Mouse (Mus musculus) forebrain, embryonic 16.5 days (tissue): ENCODE measurements around the gene Coro7. TPM values are rescaled to one million over a fixed set of nuclear protein-coding genes. Genes with fewer than 3 reads are reported as not detected.
A peak's percentile ranks its signal among the peaks of the same experiment; 100 is the strongest.
"Not testable (repeated sequence)": the region's sequence is repeated elsewhere in the genome, so short reads cannot be mapped to it uniquely, and the experiment has no call there.

Experiments used
- ATAC-seq: fragments of 200-750 bp; cut with Nextera tagmentation; 2 replicates; pipeline ENCODE4 v1.8.0; 2017; ENCODE audit warnings: mild to moderate bottlenecking, moderate library complexity
- H3K27ac ChIP-seq: fragments of 300-500 bp; sonication (generic); 2 replicates; pipeline ENCODE4 v1.5.1; 2014; ENCODE audit warnings: low read length, control low read depth
- H3K27me3 ChIP-seq: fragments of 300-500 bp; sonication (generic); replicated peaks from 2 replicates; pipeline ENCODE4 v1.6.1; 2014; ENCODE audit warnings: low read length; ENCODE audit not compliant: control insufficient read depth, insufficient read depth
- H3K36me3 ChIP-seq: fragments of 300-500 bp; sonication (generic); 2 replicates; pipeline ENCODE4 v1.6.1; 2014; ENCODE audit not compliant: control insufficient read depth, insufficient read depth
- H3K4me1 ChIP-seq: fragments of 300-500 bp; sonication (generic); replicated peaks from 2 replicates; pipeline ENCODE4 v1.6.1; 2014; ENCODE audit warnings: low read length; ENCODE audit not compliant: control insufficient read depth, insufficient read depth
- H3K4me2 ChIP-seq: fragments of 300-500 bp; sonication (generic); 2 replicates; pipeline ENCODE4 v1.6.1; 2014; ENCODE audit warnings: mild to moderate bottlenecking, low read length, control low read depth
- H3K4me3 ChIP-seq: fragments of 300-500 bp; sonication (generic); replicated peaks from 2 replicates; pipeline ENCODE4 v1.5.1; 2014; ENCODE audit warnings: mild to moderate bottlenecking, low read length, control low read depth
- H3K9ac ChIP-seq: fragments of 300-500 bp; sonication (generic); replicated peaks from 2 replicates; pipeline ENCODE4 v1.6.1; 2014; ENCODE audit warnings: low read depth, low read length, control low read depth
- H3K9me3 ChIP-seq: fragments of 300-500 bp; sonication (generic); 2 replicates; pipeline ENCODE4 v1.6.1; 2016; ENCODE audit warnings: low read length; ENCODE audit not compliant: control insufficient read depth
- WGBS: fragments of 180-500 bp; shearing (Covaris S2); extraction: QIAGEN DNeasy Blood & Tissue Kit; methylation state at CpG from one replicate; pipeline ENCODE4 v1.1.7; 2014; 5-methylcytosine and 5-hydroxymethylcytosine counted together
- polyA plus RNA-seq: library from polyadenylated mRNA; unstranded; fragments of >200 nt; fragmentation: Nextera tagmentation; extraction: Ambion mirVana; gene quantifications from 2 replicates; pipeline ENCODE4 v1.2.1, GENCODE M21; 2015

Coro7 gene
- polyA plus RNA-seq, 1 experiment from 2014 or later = 32.6 TPM

DNA sequence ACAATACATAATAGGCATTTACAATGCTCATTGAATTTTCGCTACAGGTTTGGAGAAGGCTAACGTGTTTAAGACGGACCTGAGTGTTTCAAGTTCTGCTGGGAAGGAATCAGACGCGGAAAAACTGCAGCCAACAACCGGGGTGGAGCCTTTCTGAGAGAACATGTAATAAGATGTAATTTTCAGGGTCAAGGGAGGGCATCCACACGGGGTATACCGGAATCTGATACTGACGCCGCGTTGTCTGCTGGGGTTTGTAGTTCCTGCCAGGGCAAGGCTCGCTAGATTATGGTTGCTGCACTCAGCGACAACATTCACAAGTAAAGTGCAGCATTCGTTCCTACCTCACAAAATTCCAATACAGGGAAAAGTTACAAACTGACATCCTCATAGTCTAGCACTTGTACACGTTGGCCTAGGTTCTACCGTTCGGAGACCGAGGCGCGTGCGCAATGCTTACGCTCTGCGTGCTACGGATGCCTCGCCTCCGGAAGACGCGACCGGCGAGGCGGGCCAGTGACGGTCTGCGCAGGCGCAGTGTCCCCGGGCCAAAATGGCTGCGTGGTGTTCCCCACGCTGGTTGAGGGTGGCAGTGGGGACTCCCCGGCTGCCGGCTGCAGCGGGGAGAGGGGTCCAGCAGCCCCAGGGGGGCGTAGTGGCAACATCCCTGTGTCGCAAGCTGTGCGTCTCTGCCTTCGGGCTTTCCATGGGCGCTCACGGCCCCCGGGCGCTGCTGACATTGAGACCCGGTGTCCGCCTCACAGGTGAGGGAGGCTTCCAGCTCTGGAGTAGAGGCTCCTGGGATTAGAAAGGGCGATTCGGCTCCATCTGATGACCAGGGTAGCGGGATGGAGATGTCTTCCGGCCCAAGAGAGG lies 4.2 kb upstream of the Coro7 start:
- Histone ChIP-seq H3K9me3 (no peaks in the 10 kb centered on the region), H3K4me2 (peak overlapping the region; percentile 95), H3K36me3 (0 out of 2 replicates have a peak, but pooled peaks cover 3% of the 10 kb centered on the region), H3K9ac (peak overlapping the region; percentile 96), H3K4me3 (peak overlapping the region; percentile 93), H3K27me3 (no peaks in the 10 kb centered on the region), H3K27ac (peak overlapping the region; percentile 81), H3K4me1 (peaks cover 20% of the 10 kb centered on the region)
- peak; percentile 90 for ATAC-seq
- WGBS = under 1% methylated on average over 54 of the region's 54 CpGs

DNA sequence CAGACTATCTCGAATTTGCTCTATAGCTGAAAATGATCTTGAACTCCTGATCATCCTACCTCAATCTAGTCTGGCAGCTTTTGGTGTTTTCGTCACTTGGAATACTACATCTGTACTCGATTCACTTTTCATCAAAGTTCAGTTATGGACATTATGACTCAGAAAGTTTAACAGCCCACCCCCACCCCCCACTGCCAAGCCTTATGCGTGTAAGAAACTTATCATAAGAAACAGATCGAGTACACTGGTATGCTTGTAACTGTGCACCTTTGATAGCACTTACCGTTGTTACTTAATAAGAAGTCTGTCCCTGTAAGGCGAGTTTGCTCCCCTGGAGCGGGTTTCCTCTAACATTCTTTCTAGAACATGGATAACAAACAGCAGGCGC lies 3.6 kb upstream of the Coro7 start:
- no peak for ATAC-seq
- Histone ChIP-seq H3K27me3 (no peaks in the 10 kb centered on the region), H3K27ac (peak overlapping the region; percentile 81), H3K36me3 (0 out of 2 replicates have a peak, but pooled peaks cover 3% of the 10 kb centered on the region), H3K9ac (peak overlapping the region; percentile 96), H3K9me3 (no peaks in the 10 kb centered on the region), H3K4me3 (peak overlapping the region; percentile 93), H3K4me2 (peak overlapping the region; percentile 95), H3K4me1 (peaks cover 24% of the 10 kb centered on the region)
- WGBS = 38% methylated on average over 9 of the region's 9 CpGs

DNA sequence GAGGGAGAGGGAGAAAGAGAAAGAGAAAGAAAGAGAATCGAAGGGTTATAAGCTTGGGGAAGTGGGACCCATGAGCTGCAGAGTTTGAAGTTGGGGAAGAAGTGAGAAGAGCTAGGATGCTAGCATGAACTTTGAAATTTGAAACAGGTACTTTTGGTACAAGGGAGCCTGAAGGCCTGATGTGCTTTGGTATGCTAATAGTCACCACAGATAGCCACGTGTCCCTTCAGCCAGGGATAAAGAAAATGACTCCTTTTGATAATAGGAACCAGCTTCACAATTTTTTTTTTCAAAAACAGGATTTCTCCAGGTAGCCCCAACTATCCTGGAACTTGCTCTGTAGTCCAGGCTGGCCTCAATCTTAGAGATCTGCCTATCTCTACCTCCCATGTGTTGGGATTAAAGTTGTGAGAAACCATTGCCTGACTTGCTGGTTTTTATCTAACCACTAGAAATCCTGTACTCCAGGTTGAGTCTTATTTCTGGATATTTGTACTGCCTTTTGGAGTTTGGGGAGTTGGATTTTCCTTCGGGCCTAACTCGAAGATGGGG lies 3.1 kb upstream of the Coro7 start:
- 0 out of 2 replicates have a peak, but pooled peaks cover 1% of the 10 kb centered on the region for H3K36me3 ChIP-seq
- H3K4me3 ChIP-seq = peak overlapping the region; percentile 93; the same call in 1 of the 2 replicates
- no peak for ATAC-seq
- H3K9me3 ChIP-seq = no peaks in the 10 kb centered on the region
- no peaks in the 10 kb centered on the region for H3K27me3 ChIP-seq
- 83% methylated on average over 4 of the region's 4 CpGs for WGBS
- H3K4me1 ChIP-seq = peaks cover 24% of the 10 kb centered on the region
- no peak overlapping the region for H3K9ac ChIP-seq
- no peak overlapping the region for H3K27ac ChIP-seq
- peak overlapping the region; percentile 95; the same call in 1 of the 2 replicates for H3K4me2 ChIP-seq

DNA sequence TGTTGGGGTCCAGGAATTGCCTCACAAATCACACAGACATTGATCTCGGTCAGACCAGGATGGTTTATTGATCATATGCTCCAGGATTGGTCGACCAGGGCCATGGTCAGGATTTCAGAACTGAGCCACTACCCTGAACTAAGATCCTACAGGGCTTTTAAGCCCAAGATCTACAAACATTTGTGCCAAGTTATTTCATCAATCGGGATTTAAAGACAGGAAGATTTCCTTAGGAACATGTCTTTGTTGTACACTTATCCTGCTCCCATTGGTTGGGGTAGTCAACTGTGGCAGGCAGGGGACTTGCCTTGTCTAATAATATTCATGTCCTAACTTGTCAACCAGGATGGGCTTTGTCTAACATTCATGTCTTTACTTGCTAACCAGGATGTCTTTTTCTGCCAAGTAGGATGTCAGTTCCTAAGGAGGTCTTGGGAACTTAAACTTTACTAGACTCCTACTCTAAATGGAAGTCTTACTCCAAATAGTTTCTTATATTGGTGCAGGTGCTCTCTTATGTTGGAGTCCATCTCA lies 1.4 kb upstream of the Coro7 start:
- peaks cover 24% of the 10 kb centered on the region for H3K4me1 ChIP-seq
- not testable (repeated sequence) for H3K9ac ChIP-seq, H3K36me3 ChIP-seq, H3K27me3 ChIP-seq, H3K4me2 ChIP-seq, ATAC-seq, H3K9me3 ChIP-seq, H3K27ac ChIP-seq, H3K4me3 ChIP-seq
- WGBS = 83% methylated on average over 3 of the region's 3 CpGs

DNA sequence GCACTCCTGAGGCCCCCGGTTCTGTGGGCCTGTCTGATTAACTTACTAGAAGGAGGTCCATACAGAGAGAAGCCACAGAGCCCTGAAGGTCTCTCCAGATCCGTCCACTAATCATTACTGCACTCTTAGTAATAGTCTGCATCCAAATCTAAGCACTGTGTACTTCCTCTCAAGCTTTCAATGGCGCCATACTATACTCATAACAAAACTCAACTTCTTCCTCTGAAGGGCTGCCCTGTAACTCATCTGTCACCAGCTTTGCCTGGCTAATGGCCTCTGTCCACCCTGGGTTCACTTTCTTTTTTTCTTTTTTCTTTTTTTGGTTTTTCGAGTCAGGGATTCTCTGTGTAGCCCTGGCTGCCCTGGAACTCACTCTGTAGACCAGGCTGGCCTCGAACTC lies 1.5 kb downstream of the Coro7 start:
- Histone ChIP-seq H3K4me2 (no peak overlapping the region), H3K4me3 (no peak overlapping the region), H3K4me1 (peaks cover 11% of the 10 kb centered on the region), H3K36me3 (peaks cover 5% of the 10 kb centered on the region; the same call in 1 of the 2 replicates), H3K27me3 (no peaks in the 10 kb centered on the region), H3K27ac (no peak overlapping the region), H3K9ac (no peak overlapping the region), H3K9me3 (no peaks in the 10 kb centered on the region)
- ATAC-seq = no peak
- 85% methylated on average over 5 of the region's 5 CpGs for WGBS

DNA sequence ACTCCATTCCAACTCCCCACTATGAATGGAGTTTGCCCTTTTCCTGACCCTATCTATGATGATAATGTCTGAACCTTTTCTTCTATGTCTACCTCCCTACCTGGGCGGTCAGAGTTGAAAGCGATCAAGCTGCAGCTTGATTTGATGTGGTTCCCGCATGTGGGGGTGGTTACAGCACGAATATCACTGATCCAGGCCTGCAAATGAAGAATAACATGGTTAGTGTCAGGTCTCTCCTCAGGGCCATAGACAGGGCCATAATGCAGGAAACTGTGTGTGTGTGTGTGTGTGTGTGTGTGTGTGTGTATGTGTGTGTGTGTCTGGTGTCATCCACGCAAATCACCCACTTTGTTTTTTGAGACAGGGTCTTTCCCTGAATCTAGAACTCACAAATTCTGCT lies 2.7 kb downstream of the Coro7 start:
- no peaks in the 10 kb centered on the region for H3K9me3 ChIP-seq
- no peak overlapping the region for H3K4me3 ChIP-seq
- H3K36me3 ChIP-seq = peaks cover 5% of the 10 kb centered on the region; the same call in 1 of the 2 replicates
- ATAC-seq = no peak
- no peak overlapping the region for H3K9ac ChIP-seq
- 95% methylated on average over 5 of the region's 5 CpGs for WGBS
- H3K4me1 ChIP-seq = peaks cover 9% of the 10 kb centered on the region; the same call in 1 of the 2 replicates
- H3K27ac ChIP-seq = no peak overlapping the region
- no peaks in the 10 kb centered on the region for H3K27me3 ChIP-seq
- H3K4me2 ChIP-seq = no peak overlapping the region

DNA sequence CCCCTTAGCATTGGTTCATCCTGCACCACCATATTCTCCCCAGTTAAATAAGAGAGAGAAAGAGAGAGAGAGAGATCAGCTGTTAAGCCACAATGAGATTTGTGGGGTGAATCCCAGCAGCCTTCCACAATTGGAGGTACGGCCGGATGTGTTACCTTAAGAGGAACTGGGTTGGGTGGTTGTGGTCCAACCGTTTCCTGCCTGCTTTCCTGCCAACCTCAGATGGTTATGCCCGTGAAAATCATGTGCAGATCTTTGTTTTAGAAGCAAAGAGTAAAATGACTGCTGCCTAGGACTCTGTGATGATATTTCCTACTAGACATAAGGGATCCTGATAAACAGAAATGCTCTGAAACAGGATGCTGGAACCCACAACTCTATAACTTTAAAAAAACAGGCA lies 5.5 kb downstream of the Coro7 start:
- H3K27me3 ChIP-seq = no peaks in the 10 kb centered on the region
- no peak overlapping the region for H3K9ac ChIP-seq
- no peak for ATAC-seq
- no peak overlapping the region for H3K4me3 ChIP-seq
- 92% methylated on average over 4 of the region's 4 CpGs for WGBS
- H3K4me2 ChIP-seq = no peak overlapping the region
- no peak overlapping the region for H3K27ac ChIP-seq
- peaks cover 7% of the 10 kb centered on the region; the same call in 1 of the 2 replicates for H3K4me1 ChIP-seq
- H3K36me3 ChIP-seq = peaks cover 5% of the 10 kb centered on the region; the same call in 1 of the 2 replicates
- no peaks in the 10 kb centered on the region for H3K9me3 ChIP-seq

DNA sequence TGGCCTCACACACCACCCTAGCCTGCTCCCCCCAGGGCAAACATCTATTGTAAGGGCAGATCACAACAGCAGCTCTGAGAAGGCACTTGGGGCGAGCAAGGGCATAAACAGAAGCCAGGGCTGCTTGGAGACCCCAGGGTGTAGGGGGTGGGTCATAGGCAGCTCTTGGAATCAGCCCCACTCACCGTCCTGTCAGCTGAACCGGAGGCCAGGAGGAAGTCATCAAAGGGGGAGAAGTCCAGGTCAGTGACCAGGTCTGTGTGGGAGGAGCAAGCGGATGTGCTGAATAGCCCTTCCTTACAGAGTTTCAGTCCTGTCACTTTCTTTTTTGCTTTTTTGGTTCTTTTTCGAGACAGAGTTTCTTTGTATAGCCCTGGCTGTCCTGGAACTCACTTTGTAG lies 9.3 kb downstream of the Coro7 start:
- Histone ChIP-seq H3K27me3 (no peaks in the 10 kb centered on the region), H3K9me3 (no peaks in the 10 kb centered on the region), H3K9ac (no peak overlapping the region), H3K36me3 (0 out of 2 replicates have a peak, but pooled peaks cover 3% of the 10 kb centered on the region), H3K27ac (no peak overlapping the region), H3K4me1 (no peaks in the 10 kb centered on the region), H3K4me3 (no peak overlapping the region), H3K4me2 (no peak overlapping the region)
- WGBS = 80% methylated on average over 5 of the region's 5 CpGs
- no peak for ATAC-seq

DNA sequence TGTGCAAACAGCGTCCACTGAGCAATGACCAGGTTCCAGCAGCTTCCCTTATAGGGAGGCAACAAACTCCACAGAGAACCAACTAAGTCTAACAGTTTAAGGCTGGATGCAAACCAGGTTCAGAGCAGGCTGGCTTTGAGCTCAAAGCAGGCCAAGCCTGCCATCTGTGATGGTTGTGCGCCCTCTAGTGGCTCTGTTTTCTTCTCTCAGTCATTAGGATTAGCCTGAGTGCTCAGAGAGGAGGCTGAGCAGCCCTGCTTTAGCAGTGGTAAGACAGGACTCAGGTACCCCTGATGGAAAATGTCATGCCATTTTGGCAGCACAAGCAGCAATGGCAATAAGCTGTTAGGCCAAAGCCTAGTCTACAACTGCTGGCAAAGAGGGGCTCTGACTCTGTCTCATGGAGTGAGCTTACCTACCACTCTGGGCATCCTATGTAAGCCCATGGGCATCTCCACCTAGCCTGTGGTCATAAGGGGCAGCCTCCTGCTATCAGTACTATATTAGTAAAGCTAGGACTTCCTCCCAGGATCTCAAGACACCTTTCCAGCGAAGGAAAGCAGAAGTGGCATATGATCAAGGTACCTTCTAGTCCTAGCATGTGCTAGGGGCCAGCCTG lies 12.3 kb downstream of the Coro7 start:
- no peaks in the 10 kb centered on the region for H3K36me3 ChIP-seq
- H3K4me1 ChIP-seq = no peaks in the 10 kb centered on the region
- WGBS = 39% methylated on average over 3 of the region's 3 CpGs

More for the DNA sequence above, 12.3 kb downstream of the Coro7 start:
- H3K4me2 ChIP-seq = no peak overlapping the region
- ATAC-seq = peak; percentile 91
- H3K27me3 ChIP-seq = no peaks in the 10 kb centered on the region
- no peak overlapping the region for H3K4me3 ChIP-seq
- H3K9me3 ChIP-seq = no peaks in the 10 kb centered on the region
- no peak overlapping the region for H3K27ac ChIP-seq
- no peak overlapping the region for H3K9ac ChIP-seq
